Mouse (Mus musculus) cerebellum, postnatal 14 days (tissue): ENCODE measurements around the gene Gm8138.
"Not testable (repeated sequence)": the region's sequence is repeated elsewhere in the genome, so short reads cannot be mapped to it uniquely, and the experiment has no call there.

Source experiments
- DNase-seq, 2 experiments: peaks; one replicate each; pipeline ENCODE4 v3.0.0; 2021; ENCODE audit warnings: mixed read lengths in 2 of 2

The Gm8138 gene

GRCm38 (mm10) chr14:43416250-43416649 lies at the start of gene Gm8138:
TSS of gene Gm8138 (minus strand) at chr14:43416350.
- not testable (repeated sequence) for DNase-seq

- DNase-seq, result not testable (repeated sequence)
These were observed 54.4 kb downstream of the Gm8138 start for GRCm38 (mm10) chr14:43361713-43362112.
